Mouse (Mus musculus): ENCODE data around the gene Rpl29. TPM values are rescaled to one million over a fixed set of nuclear protein-coding genes. Genes with fewer than 3 reads are reported as not detected.

Rpl29 gene
- total RNA-seq, 2 experiments from 2014 or later, result 1,547 to 2,290 TPM

DNA sequence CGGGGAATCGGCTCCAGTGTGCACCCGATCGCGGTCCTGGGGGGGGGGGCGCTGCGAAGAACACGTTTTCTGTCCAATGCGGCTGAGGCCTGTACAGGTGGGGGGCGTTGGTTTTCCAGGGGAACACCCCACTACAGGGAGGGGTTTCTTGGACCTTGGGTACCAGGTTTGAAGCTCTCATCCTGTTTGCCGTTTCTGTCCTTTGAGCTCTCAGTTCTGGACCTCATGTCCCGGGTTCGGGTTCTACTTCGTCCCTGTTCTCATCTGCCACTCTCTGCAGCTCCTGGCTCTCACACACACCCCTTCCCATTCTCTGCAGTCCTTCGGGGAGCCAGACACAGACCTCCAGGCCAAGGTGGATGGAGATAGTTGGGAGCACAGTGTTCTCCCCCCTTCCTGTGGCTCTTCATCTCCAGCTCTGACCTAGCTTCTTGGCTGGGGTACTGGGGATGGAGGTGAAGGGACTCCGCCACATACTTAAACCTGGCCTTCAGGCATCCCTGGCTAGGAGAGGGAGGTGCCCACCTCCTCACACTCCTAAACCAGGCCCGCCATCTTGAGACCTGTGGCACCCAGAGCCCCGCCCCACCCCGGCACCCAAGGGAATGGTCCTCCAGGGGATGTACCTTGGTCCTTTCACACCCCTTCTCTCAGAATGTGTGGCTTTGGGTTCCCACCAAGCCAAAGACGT, 25.0 kb downstream of the Rpl29 start:
- no peak for ATAC-seq (replicated peaks; ENCODE audit: poor library complexity, severe bottlenecking)

DNA sequence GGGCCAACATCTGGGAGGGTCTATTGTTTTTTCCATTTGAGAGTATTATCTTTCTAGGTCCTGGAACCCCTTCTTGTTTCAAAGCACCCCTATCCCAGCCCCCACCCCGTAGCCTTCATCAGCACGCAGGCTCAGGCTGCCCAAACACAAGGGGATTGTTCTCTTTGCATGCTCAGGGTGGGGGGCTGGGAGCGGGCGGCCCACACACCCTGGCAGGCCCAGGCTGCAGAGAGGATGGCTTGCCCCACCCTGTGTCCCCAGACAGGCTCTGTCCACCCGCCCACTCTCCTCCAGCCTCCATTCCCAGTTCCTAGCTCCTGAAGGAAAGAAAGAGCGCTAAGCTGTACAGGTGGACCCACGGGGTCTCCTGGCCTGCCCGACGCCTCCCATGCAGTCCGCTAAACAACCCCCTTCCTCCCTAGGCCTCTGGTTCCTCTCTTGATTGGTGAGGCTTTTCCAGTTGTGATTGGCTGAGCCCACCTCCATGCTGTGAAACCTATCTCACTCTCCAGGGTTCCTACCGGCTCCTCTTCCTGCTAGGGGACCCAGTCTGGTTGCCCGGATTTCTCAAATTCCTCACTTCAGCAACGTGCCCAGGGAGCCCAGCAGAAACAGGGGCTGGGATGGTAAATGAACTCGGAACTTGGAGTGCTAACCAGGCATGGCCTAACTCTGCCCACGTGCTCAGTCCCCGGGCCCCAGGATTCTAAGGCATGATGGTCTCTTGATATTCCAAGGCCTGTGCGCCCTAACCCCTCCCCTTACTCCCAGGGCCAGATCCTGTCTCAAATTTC, 25.8 kb downstream of the Rpl29 start:
- ATAC-seq (replicated peaks; ENCODE audit: poor library complexity, severe bottlenecking), result no peak

DNA sequence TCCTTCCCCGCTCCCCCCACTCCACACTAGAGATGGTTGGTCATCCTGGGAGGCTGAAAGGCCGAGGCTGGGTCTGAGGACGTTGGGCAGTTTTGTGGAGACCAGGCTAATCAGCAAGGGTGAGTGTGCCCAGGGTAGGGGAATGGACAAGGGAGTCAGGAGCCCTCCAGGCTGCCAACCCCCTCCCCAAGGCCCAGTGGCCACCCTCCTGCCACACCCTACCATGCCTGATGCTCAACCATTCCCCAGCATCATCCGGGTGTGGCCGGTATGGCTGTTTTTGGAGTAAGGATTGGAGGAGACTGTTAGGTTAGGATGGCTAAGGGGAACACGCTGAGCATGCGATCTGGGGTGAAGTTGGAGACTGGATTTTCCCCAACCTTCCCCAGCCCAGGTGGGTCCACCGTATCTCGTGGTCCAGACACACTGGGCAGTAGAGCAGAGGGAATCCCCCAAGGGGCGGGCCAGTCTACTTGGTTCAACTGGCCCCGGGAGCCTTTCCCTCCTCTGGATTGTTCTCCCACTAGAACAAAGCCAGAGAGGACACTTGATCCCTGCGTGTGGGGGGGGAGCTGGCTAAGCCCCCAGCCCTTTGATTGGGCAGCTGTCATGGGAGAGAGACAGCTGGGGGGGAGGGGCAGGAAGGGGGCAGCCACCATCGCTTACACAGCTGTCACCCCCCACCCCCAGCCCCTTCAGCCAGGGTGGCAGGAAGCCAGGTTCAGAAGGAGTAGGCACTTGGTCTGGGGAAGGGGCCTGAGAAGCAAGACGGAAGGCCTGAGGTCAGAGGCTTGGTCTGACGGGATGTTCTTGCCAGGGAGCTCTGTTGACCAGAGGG, 27.3 kb downstream of the Rpl29 start:
- ATAC-seq (replicated peaks; ENCODE audit: poor library complexity, severe bottlenecking), result no peak

DNA sequence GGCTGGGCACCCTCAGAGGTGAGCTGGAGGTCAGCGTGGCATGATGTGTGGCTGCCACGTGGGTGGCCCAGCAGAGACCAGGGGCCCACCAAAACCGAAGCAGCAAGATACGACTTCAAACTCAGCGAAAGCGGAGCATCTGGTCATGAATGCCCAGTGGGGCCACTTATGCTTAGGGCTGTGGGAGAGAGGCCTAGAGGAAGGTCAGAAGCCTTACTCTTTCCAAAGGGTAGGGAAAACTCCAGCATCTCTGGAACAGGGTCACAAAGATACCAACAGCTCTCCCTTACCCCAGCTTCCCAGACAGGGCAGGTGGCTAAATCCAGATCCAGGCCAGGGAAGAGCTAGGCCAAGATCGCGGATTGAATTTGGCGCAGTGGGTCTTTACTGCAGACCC, 27.9 kb downstream of the Rpl29 start:
- no peak for ATAC-seq (replicated peaks; ENCODE audit: poor library complexity, severe bottlenecking)

DNA sequence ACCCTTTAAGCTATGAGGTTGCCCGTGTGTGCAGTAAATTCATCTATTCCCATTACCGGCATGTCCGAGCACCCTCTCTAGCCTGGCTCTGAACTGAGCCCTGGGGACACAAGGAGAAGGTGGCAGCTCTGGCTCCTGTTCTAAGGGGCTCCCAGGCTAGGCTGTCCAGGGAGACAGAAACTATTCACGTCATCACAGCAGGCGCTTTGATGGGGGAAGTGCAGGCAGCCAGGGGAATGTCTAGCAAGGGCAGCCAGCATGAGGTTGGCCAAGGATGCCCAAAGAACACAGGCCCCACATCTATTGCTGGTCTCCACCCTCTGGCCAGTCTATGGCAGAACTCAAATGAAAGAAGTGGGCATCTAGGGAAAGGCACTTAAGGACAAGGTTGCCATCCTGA, 28.7 kb downstream of the Rpl29 start:
- no peak for ATAC-seq (replicated peaks; ENCODE audit: poor library complexity, severe bottlenecking)

DNA sequence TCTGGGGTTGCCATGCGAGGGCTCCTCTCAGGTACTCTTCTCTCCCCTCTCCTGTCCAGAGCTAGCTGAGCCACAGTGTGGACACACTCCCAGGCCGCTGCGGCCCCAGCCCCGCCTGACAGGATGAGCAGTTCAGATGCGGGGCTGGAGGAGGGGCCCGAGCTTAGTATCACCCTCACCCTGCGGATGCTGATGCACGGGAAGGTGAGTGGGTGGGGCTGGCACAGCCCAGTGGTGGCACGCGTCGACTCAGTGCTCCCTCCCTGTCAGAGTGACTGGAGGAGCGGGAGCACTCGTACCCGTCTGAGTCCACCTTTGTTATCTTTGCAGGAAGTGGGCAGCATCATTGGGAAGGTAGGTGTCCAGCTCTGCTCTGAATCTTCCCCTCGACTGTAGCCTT, 30.7 kb downstream of the Rpl29 start:
- no peak for ATAC-seq (replicated peaks; ENCODE audit: poor library complexity, severe bottlenecking)

DNA sequence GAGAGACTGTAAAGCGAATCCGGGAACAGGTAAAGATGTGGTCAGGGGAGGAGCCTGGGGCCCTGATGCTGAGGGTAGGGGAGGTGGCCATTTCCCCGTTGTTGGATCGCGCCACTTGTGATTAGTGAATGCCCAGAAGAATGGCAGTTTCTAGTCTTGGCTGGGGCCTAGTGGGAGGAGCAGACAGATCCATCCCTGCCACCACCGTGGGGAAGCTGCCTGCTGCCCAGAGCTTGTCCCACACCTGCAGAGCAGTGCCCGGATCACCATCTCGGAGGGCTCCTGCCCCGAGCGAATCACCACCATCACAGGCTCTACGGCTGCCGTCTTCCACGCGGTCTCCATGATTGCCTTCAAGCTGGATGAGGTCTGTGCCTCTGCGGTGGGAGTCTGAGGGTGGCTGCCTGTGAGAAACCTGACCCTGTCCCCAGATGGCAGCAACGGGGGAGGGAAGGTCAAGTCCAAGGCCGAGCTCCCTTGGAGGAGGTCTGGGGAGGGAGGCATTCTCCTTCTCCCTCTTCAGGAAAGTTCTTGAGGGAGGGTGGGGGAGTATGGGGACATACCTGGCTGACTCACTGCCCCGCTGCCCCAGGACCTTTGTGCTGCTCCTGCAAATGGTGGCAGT, 31.3 kb downstream of the Rpl29 start:
- no peak for ATAC-seq (replicated peaks; ENCODE audit: poor library complexity, severe bottlenecking)

DNA sequence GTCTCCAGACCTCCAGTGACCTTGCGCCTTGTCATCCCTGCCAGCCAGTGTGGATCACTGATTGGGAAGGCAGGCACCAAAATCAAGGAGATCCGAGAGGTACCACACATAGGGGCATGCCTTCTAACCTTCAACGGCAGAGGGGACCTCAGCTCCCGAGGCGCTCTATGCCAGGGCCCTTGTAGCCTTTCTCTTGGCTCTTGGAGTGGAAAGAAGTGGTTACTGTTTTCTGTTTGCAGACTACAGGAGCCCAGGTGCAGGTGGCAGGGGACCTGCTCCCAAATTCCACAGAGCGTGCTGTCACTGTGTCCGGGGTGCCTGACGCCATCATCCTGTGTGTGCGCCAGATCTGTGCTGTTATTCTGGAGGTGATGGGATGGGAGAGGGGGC, 31.8 kb downstream of the Rpl29 start:
- no peak for ATAC-seq (replicated peaks; ENCODE audit: poor library complexity, severe bottlenecking)

DNA sequence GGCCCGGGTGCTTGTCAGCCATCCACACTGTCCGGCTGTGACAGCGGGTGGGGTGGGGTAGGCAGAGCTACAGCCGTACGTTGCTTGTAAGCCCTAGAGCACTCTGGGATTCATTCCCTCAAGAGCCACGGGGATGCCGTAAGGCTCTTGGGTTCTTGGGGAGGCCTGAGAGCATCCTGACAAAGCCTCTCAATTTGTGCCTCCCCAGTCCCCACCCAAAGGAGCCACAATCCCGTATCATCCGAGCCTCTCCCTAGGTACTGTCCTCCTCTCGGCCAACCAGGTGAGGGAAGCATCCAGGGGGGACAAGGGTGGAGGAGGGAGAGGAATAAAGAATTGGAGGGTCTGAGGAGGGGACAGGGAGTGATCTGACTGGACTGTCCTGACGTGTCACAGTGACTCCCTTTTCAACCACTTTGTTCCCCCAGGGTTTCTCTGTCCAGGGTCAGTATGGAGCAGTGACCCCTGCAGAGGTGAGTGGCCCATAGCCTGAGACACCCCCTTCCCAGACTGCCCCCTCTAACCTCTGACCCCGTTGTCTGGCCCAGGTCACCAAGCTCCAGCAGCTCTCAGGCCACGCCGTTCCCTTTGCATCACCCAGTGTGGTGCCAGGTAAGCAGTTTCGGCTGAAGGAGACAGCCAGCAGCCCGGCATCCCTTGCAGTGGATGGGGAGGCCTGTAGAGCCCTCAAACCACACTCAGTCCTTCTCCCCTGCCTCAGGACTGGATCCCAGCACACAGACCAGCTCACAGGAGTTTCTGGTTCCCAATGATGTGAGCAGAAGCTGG, 32.6 kb downstream of the Rpl29 start:
- no peak for ATAC-seq (replicated peaks; ENCODE audit: poor library complexity, severe bottlenecking)

DNA sequence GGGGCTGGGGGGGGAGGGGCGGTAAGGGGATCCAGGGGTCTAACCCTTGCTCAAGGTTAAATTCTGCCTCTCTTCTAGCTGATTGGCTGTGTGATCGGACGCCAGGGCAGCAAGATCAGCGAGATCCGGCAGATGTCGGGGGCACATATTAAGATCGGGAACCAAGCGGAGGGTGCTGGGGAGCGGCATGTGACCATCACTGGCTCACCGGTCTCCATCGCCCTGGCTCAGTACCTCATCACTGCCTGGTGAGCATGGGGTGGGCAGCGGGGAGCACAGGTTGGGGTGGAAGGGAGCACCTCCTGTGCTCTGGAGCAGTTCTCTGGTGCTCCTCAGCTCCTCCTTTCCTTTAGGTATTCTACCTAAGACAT, 33.2 kb downstream of the Rpl29 start:
- ATAC-seq (replicated peaks; ENCODE audit: poor library complexity, severe bottlenecking), result no peak

DNA sequence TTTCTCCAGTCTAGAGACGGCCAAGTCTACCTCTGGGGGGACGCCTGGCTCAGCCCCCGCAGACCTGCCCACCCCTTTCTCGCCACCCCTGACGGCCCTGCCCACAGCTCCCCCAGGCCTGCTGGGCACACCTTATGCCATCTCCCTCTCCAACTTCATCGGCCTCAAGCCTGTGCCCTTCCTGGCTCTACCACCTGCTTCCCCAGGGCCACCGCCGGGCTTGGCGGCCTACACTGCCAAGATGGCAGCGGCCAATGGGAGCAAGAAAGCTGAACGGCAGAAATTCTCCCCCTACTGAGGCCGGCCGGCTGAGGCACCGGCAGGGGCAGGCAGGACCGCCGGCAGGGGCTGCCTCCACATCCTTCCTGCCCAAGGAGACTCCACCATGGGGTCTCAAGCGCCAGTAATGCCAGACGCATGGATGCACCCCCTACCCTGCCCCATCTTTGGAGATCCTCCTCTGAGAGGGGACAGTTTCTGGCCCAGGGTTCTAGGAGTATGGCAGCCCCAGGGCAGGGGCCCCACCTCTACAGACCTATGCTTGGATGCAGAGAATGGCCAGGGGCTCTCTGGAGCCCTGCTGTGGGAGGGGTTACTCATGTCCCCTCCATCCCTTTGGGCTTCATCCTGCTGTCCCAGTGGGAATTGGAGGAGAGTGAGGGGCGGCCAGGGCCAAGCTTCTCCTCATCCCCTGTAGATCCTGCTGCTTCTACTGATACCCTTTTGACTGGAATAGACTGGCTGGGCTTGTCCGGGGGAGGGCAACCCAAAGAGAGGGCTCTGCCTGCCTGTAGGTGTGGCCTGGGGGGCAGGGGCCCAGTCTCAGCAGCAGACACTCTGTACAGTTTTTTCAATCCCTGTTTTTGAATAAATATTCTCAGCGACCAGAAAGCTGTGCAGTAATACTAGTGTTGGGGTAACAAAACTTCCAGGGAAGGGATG, 34.1 kb downstream of the Rpl29 start:
- ATAC-seq (replicated peaks; ENCODE audit: poor library complexity, severe bottlenecking), result no peak

DNA sequence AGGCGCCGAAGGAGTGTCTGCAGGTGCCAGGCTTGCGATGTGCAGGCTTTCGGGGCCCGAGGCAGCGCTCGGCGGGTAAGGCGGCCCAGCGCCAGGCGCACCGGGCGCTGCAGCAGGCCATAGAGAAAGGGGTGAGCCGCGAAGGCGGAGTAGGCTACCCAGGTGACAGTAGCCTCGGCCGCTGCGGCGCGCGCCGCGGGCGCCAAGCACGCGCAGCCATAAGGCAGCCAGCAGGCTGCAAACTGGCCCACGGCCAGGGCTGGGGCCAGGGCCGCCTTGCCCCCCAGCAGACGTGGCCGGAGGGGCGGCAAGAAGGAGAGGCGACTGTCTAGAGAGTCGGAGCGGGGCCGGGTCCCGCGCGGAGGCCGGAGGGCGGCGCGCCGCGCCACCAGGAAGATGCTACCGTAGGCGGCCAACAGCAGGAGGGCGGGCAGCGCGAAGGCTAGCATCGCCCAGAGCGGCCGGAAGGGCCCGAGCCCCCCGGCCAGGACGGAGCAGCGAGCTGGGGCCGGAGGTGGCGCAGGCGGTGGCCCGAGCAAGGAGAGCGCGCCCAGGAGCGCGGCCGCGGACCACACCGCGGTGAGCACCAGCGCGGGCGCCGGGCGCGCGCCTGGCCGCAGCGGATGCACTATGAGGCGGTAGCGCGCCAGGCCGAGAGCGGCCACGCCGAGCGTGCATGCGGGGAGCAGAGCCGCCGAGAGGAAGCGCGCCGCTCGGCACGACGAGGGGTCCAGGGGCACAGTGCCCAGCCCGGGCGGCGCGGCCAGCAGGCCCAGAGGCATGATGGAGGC, 35.7 kb downstream of the Rpl29 start:
- ATAC-seq (replicated peaks; ENCODE audit: poor library complexity, severe bottlenecking), result peak; percentile 49

DNA sequence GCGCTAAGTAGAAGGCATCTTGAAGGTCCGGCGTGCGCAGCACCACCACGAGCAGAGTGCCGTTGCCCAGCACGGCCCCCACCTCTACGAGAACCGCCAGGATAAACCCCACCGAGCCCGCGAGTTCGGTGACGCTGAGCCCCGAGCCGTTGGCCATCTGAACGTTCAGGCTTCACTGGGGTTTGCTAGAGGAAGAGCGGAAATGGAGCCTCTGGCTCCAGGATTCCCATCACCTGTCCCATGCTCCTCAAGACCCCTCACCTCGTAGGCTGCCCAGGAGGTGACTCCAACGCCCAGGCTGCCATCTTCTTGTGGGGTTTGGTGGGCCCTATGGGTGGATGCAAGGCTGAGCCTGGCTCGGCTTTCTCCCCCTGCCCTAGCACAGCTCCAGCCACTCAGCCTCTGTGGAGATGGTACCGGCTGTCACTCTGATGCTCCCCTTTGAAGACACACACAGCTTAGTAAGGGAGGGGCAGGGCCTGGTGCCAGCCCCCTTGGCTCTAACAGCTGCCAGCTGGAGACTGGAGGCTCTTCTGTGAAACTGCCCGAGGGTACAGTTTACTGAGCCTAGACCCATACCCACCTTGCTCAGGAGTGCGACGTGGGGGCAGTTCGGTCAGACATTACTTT, 36.4 kb downstream of the Rpl29 start, which contains the start of gene Gpr62:
TSS of gene Gpr62 (minus strand) at position 368 of the 630 bp plus-strand sequence.
- ATAC-seq (replicated peaks; ENCODE audit: poor library complexity, severe bottlenecking), result no peak

DNA sequence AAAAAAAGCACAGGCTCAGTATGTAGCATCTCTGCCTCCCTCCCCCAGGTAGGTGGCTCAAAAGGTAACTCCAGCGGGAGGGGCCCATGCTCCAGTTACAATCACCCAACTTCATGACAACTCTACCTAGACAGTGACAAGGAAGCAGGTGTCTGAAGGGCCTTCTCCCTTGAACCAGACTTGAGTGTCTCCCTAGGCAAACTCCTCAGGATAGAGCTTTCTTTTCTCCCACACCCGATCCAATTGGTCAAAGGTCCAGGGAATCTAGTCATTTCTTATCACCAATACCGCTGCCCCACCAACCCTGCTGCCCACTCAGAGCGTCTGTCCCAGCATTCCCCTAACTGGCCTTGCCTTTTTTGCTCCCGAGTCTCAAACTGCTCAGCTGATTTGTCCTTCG, 37.5 kb downstream of the Rpl29 start:
- no peak for ATAC-seq (replicated peaks; ENCODE audit: poor library complexity, severe bottlenecking)

DNA sequence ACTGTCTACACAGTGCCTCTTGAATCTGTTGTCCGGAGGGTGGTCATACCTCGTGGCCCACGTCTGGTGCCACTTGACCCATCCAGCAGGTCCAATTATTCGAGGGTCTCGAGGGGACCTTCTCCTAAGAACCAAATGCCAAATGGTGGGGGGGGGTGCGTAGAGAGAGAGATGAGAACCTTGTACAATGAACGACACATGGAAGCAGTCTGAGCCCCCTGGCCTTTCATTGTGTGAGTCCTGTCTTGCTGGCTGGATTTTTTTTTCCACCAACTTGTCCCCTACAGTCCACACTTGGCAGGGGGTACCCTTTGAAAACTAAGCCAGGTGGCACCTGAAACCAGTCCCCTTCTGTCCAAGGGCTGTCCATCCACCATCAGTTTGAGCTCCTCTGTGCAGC, 38.5 kb downstream of the Rpl29 start:
- ATAC-seq (replicated peaks; ENCODE audit: poor library complexity, severe bottlenecking), result no peak

DNA sequence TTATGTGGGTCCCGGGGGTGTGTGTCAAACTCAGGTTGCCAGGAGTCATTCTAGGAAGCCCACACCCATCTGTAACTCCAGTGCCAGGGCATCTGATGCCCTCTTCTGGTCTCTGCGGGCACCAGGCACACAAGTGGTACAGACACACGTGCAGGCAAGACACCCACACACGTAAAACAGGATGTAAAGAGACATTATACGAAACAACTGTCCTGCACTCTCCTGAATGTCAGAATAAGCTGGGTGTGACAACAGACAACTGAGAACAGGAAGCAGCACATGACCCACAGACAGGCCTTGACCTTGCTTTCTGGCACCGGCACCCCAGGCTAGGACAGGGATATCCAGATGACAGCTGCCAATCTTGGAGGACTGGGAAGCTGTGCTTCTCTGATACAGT, 40.1 kb downstream of the Rpl29 start:
- ATAC-seq (replicated peaks; ENCODE audit: poor library complexity, severe bottlenecking), result peak; percentile 45

DNA sequence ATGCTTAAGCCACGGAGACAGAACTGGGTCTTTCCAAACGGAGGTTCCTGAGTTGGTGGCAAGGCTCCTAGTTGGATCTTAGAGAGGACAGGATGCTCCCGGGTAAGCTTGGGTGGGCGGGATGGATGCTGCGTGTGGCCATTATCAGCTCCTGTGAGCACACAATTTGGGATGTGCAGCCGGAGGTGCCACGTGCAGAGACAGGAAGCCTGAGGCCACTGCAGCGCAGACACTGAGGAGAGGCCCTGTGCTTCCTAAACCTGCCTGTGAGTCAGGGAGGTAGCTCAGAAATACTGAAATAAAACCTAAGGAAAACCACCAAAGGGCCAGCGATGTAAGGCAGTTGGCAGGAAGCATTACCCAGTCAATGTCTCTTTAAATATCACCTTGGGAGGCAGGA, 40.5 kb downstream of the Rpl29 start:
- ATAC-seq (replicated peaks; ENCODE audit: poor library complexity, severe bottlenecking), result no peak

Data from granulocyte monocyte progenitor cell, adult 5-6 weeks (primary cell).